Mouse (Mus musculus): ENCODE measurements around the gene Rab6a. TPM values are rescaled to one million over a fixed set of nuclear protein-coding genes. Genes with fewer than 3 reads are reported as not detected.

The Rab6a gene
- total RNA-seq, 2 experiments from 2014 or later = 389 to 396 TPM

GRCm38 (mm10) chr7:100673452-100673851, 66.2 kb downstream of the Rab6a start:
- intact Hi-C loops (cut with DNase I) = no loop called here
- DNase-seq (ENCODE audit: low spot score in 2 of 2) = no peak

GRCm38 (mm10) chr7:100674941-100675340, 67.7 kb downstream of the Rab6a start:
- intact Hi-C loops (cut with DNase I) = no loop called here
- DNase-seq (ENCODE audit: low spot score in 2 of 2) = no peak

GRCm38 (mm10) chr7:100678052-100678451, 70.8 kb downstream of the Rab6a start:
- no peak for DNase-seq (ENCODE audit: low spot score in 2 of 2)
- intact Hi-C loops (cut with DNase I) = no loop called here

GRCm38 (mm10) chr7:100678948-100679880, 72.0 kb downstream of the Rab6a start:
- intact Hi-C loops (cut with DNase I) = no loop called here
- DNase-seq (ENCODE audit: low spot score in 2 of 2) = no peak

- DNase-seq (ENCODE audit: low spot score in 2 of 2) = peak in 1 of 2 experiments; percentile 30
- intact Hi-C loops (cut with DNase I) = loop anchor here (5.0 to 10.0 kb wide), 2 partner anchors 159 to 184 kb away; partner anchors contain the start of gene Relt
Measured at GRCm38 (mm10) chr7:100681132-100681531, 73.9 kb downstream of the Rab6a start.

GRCm38 (mm10) chr7:100683241-100683640, 76.0 kb downstream of the Rab6a start:
- intact Hi-C loops (cut with DNase I) = loop anchor here (5.0 to 10.0 kb wide), 2 partner anchors 161 to 182 kb away; partner anchors contain the start of gene Relt
- DNase-seq (ENCODE audit: low spot score in 2 of 2) = no peak

- intact Hi-C loops (cut with DNase I) = loop anchor here (2.0 to 10.0 kb wide), 3 partner anchors 135 to 181 kb away; partner anchors contain the start of gene Relt
- no peak for DNase-seq (ENCODE audit: low spot score in 2 of 2)
Measured at GRCm38 (mm10) chr7:100684081-100684480, 76.9 kb downstream of the Rab6a start.

- DNase-seq (ENCODE audit: low spot score in 2 of 2) = peak; percentile 84
- intact Hi-C loops (cut with DNase I) = loop anchor here (2.0 to 10.0 kb wide), 3 partner anchors 134 to 180 kb away; partner anchors contain the start of gene Relt
Measured at GRCm38 (mm10) chr7:100684538-100684937, 77.3 kb downstream of the Rab6a start.

- peak; percentile 54 to 74 for DNase-seq (ENCODE audit: low spot score in 2 of 2)
Measured at GRCm38 (mm10) chr7:100685061-100686030, 78.1 kb downstream of the Rab6a start.

GRCm38 (mm10) chr7:100688471-100688870, 81.3 kb downstream of the Rab6a start:
- intact Hi-C loops (cut with DNase I) = loop anchor here (5.0 to 10.0 kb wide), 2 partner anchors 109 to 176 kb away; partner anchors contain the start of gene Relt

More at GRCm38 (mm10) chr7:100685061-100686030, 78.1 kb downstream of the Rab6a start:
- intact Hi-C loops (cut with DNase I) = loop anchor here (2.0 to 10.0 kb wide), 3 partner anchors 112 to 179 kb away; partner anchors contain the start of gene Relt

More at GRCm38 (mm10) chr7:100688471-100688870, 81.3 kb downstream of the Rab6a start:
- DNase-seq (ENCODE audit: low spot score in 2 of 2) = no peak

Other genes starting within 250 kb of the Rab6a start
- gene C2cd3, start 235.2 kb upstream of the Rab6a start, total RNA-seq (2021) = 10 to 100 TPM; 16.9 to 18.2 TPM
- 100 to 1,000 TPM; 155 to 156 TPM for gene Ppme1, start 235.1 kb upstream of the Rab6a start, total RNA-seq (2021)
- 1 to 10 TPM; 1.2 to 1.7 TPM for gene Ucp3, start 134.4 kb upstream of the Rab6a start, total RNA-seq (2021)
- gene Ucp2, start 114.1 kb upstream of the Rab6a start, total RNA-seq (2021) = 10 to 100 TPM; 67.7 to 85.6 TPM
- gene Dnajb13, start 92.5 kb upstream of the Rab6a start, total RNA-seq (2021) = under 1 TPM; 0.36 to 0.66 TPM
- gene Coa4, start 70.3 kb upstream of the Rab6a start, total RNA-seq (2021) = 10 to 100 TPM in 1 of 2 experiments, 1 to 10 TPM in 1; 9.4 to 10.6 TPM
- 10 to 100 TPM; 54.5 to 55.7 TPM for gene Mrpl48, start 891 bp downstream of the Rab6a start, total RNA-seq (2021)
- gene Plekhb1, start 55.0 kb downstream of the Rab6a start, total RNA-seq (2021) = 10 to 100 TPM; 41.6 to 54.0 TPM
- gene Fam168a, start 99.2 kb downstream of the Rab6a start, total RNA-seq (2021) = 100 to 1,000 TPM; 299 to 305 TPM

All from left cerebral cortex, postnatal 14 days (tissue).